ENCODE assay signal across 12 mouse cellular contexts in the genomic region with DNA sequence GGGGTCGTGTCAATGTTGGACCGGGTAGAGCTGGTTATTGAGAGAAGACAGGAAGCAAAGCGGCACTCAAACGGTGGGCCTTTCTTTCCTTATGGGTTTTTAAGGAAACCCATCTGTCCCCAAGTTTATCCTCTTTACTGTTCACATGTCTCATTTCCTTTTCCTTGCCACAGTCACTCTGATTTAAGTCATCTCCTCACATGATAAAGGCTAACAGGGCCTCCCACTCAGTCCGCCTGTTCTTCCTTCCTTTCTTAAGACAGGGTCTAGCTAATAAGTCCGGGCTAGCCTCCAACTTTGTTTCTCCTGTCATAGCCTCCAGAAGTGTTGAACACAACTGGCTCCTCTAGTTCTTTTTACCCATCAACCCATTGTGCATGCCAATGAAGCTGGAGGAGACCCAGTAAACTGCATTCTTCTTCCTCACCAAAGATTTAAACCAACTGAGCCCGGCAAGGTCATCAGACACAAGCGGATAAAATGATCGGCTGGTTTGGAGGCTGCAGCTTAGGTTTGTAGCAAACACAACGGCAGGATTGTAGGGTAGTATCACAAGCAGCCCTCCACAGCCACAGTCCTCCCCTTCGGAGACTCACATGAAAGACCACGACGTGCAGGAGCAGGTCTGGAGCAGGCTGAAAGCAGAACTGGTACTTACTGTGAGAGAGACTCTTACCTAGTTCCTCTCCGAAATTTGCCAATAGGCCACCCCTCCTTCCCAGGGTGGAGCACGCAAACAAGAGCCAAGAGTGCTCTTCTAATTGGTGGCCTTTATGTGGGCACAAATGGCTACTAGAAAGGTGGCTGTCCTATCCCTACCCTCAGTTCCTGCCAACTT. TPM values are rescaled to one million over a fixed set of nuclear protein-coding genes. Genes with fewer than 3 reads are reported as not detected.
DNase-seq lines count a peak whose midpoint lies in the region; ATAC-seq and TF ChIP-seq lines count a peak whose summit lies in the region.
"Had no signal": no experiment of that assay in that cellular context is flagged by ENCODE, and none has a peak within 500 bp of the region (broad histone marks: within the 10 kb centered on the region; RNA-seq: fewer than 3 reads in every experiment).

No protein-coding gene starts in this region.

- intact Hi-C loops in gastrocnemius, adult 2 months (cut with DNase I) = loop anchor here (10.0 kb wide), 1 partner anchor 313 kb away; the partner anchor contains the start of gene Mettl21a

- no peaks in the 10 kb centered on the region for H3K27me3 ChIP-seq in liver, embryonic 16.5 days (ENCODE audit: control insufficient read depth, insufficient read depth, low read depth, low read length)
- H3K27me3 ChIP-seq in megakaryocyte, embryonic 14.5 days (replicated peaks) = peaks cover 5% of the 10 kb centered on the region

- H3K4me2 ChIP-seq in liver, embryonic 16.5 days (ENCODE audit: low read depth, low read length) = no peak overlapping the region

- 46% methylated on average over 15 of the region's 15 CpGs for WGBS in liver, embryonic 16.5 days (ENCODE audit: insufficient replicate concordance)

- ATAC-seq in liver, embryonic 16.5 days (ENCODE audit: low read depth) = no peak
- ATAC-seq in erythroid progenitor cell, adult 5-6 weeks (replicated peaks; ENCODE audit: low FRiP score, poor library complexity, severe bottlenecking) = no peak

- no peaks in the 10 kb centered on the region for H3K9me3 ChIP-seq in liver, embryonic 16.5 days (replicated peaks; ENCODE audit: control insufficient read depth, low read length)
- H3K9me3 ChIP-seq in megakaryocyte, embryonic 14.5 days = no peaks in the 10 kb centered on the region
- H3K9me3 ChIP-seq: midbrain, embryonic 10.5 days had no signal

- H3K4me1 ChIP-seq in liver, embryonic 16.5 days (ENCODE audit: control insufficient read depth, low read depth, low read length) = no peaks in the 10 kb centered on the region
- peaks cover 23% of the 10 kb centered on the region for H3K4me1 ChIP-seq in megakaryocyte, embryonic 14.5 days
- H3K4me1 ChIP-seq: midbrain, embryonic 10.5 days had no signal

- TF ChIP-seq CTCF in gastrocnemius, adult 2 months (IDR thresholded peaks at IDR 0.05) = no peak

- no peaks in the 10 kb centered on the region for H3K36me3 ChIP-seq in liver, embryonic 16.5 days (ENCODE audit: control insufficient read depth, insufficient read depth)
- H3K36me3 ChIP-seq in megakaryocyte, embryonic 14.5 days (replicated peaks; ENCODE audit: low read length) = no peaks in the 10 kb centered on the region
- H3K36me3 ChIP-seq: midbrain, embryonic 10.5 days had no signal

- DNase-seq in gastrocnemius, adult 2 months = no peak
- DNase-seq in gastrocnemius, postnatal 25 days = no peak
- DNase-seq in liver = no peak
- DNase-seq in embryo, embryonic 10 days (ENCODE audit: low spot score) = no peak
- DNase-seq in embryo, embryonic 10.5 days (ENCODE audit: low spot score) = no peak
- DNase-seq: adrenal gland, adult 8-10 months; cerebellum, adult 9-10 months; right cerebral cortex, postnatal 25 days had no signal

- 0 out of 2 replicates have a peak overlapping the region, but pooled peaks have one; percentile 6 for H3K27ac ChIP-seq in gastrocnemius, adult 2 months
- H3K27ac ChIP-seq in liver, embryonic 16.5 days (ENCODE audit: low read length) = peak overlapping the region; percentile 61; the same call in 1 of the 2 replicates
- H3K27ac ChIP-seq: midbrain, embryonic 10.5 days had no signal

- peak overlapping the region; percentile 15; the same call in 1 of the 2 replicates for H3K4me3 ChIP-seq in gastrocnemius, adult 2 months
- H3K4me3 ChIP-seq in liver, embryonic 16.5 days (ENCODE audit: low read depth, low read length) = peak overlapping the region; percentile 17; the same call in 1 of the 2 replicates
- H3K4me3 ChIP-seq in megakaryocyte, embryonic 14.5 days (replicated peaks) = peak overlapping the region; percentile 20
- H3K4me3 ChIP-seq: midbrain, embryonic 10.5 days had no signal

- no peak overlapping the region for H3K9ac ChIP-seq in liver, embryonic 16.5 days (ENCODE audit: low read depth, low read length)

RNA-seq across cellular contexts. Expression of gene Plekhm3, which starts 29.0 kb away (rescaled TPM):
- total RNA-seq in gastrocnemius, adult 2 months (2021) = 1 to 10 TPM; 6.6 to 7.9 TPM
- 1 to 10 TPM; 5.2 to 5.7 TPM for total RNA-seq in gastrocnemius, postnatal 25 days (2021)
- 2.0 and 2.5 TPM in 2 replicates for polyA plus RNA-seq in liver, embryonic 16.5 days (2015; fragmentation: Nextera tagmentation; extraction: Ambion mirVana)
- 0.89 TPM in 1 of 2 replicates, not detected in the other for polyA plus RNA-seq in megakaryocyte, embryonic 14.5 days (2012; ENCODE audit: insufficient read depth, low replicate concordance)
- total RNA-seq in erythroid progenitor cell, adult 5-6 weeks (2015; ENCODE audit: low replicate concordance) = 4.6 and 11.5 TPM in 2 replicates
- 3.9 and 5.5 TPM in 2 replicates for total RNA-seq in erythroid progenitor cell, adult 5-6 weeks (2017; ENCODE audit: low replicate concordance)
